Mouse (Mus musculus): Measurements from ENCODE around the gene Vezf1. TPM values are rescaled to one million over a fixed set of nuclear protein-coding genes. Genes with fewer than 3 reads are reported as not detected.
A peak's percentile ranks its signal among the peaks of the same experiment; 100 is the strongest.

The Vezf1 gene
- total and polyA plus RNA-seq, 3 experiments: 8.0 to 20.8 TPM; not detected in 1

- Histone ChIP-seq H3K27ac (ENCODE audit: control insufficient read depth, low read depth, low read length) (no peak overlapping the region), H3K9ac (ENCODE audit: control insufficient read depth, low read depth, low read length, poor library complexity, severe bottlenecking) (peak overlapping the region; percentile 38), H3K36me3 (ENCODE audit: control insufficient read depth in 1 of 2, insufficient read depth in 2 of 2, low read length in 2 of 2) (peaks cover 0 to 15% of the 10 kb centered on the region in 2 experiments; a peak in 2 of 4 replicates), H3K4me1 (ENCODE audit: control insufficient read depth in 1 of 2, insufficient read depth in 2 of 2, low read length in 2 of 2) (peaks cover 7 to 25% of the 10 kb centered on the region in 2 experiments), H3K27me3 (ENCODE audit: control insufficient read depth in 1 of 2, insufficient read depth in 2 of 2, low read length in 2 of 2) (peaks cover 20 to 22% of the 10 kb centered on the region in 2 experiments), H3K79me2 (ENCODE audit: control insufficient read depth, insufficient read depth, low read length, poor library complexity) (no peaks in the 10 kb centered on the region), H3K4me3 (ENCODE audit: control insufficient read depth in 1 of 2, insufficient read depth in 1 of 2, low read depth in 2 of 2, low read length in 2 of 2) (peak overlapping the region; percentile 44 to 45; a peak in 3 of 4 replicates), H3K9me3 (replicated peaks; ENCODE audit: insufficient read depth, low read length) (no peaks in the 10 kb centered on the region)
- peak; percentile 63 for DNase-seq (ENCODE audit: low read depth, low spot score)
- peak; percentile 89; the same call in 1 of the 2 replicates for TF ChIP-seq UBTF (IDR thresholded peaks at IDR 0.05; ENCODE audit: borderline replicate concordance, insufficient read depth, low read depth, low read length)
- TF ChIP-seq MEF2A (IDR thresholded peaks at IDR 0.05; ENCODE audit: extremely low read depth, insufficient replicate concordance, low read depth, low read length, poor library complexity, severe bottlenecking): no peak
- TF ChIP-seq CTCF (IDR thresholded peaks at IDR 0.05 in 2 of 3, conservative IDR thresholded peaks at IDR 0.05 in 1 of 3; ENCODE audit: control insufficient read depth in 1 of 3, insufficient read depth in 1 of 3, low read depth in 2 of 3, low read length in 3 of 3, poor library complexity in 1 of 3, severe bottlenecking in 1 of 3): peak in 1 of 3 experiments; percentile 27; a peak in 2 of 6 replicates
- 0 out of 2 replicates have a peak, but pooled peaks have one; percentile 13 for TF ChIP-seq TCF12 (IDR thresholded peaks at IDR 0.05; ENCODE audit: low read depth, low read length)
- no peak for TF ChIP-seq E2F4 (IDR thresholded peaks at IDR 0.05; ENCODE audit: borderline replicate concordance, low read depth, low read length)
- TF ChIP-seq POLR2AphosphoS5 (IDR thresholded peaks at IDR 0.05; ENCODE audit: borderline replicate concordance, low read depth, low read length): no peak
These were observed 30.9 kb downstream of the Vezf1 start for GRCm38 (mm10) chr11:88098787-88099598.

GRCm38 (mm10) chr11:88099599-88100023 is 31.5 kb downstream of the Vezf1 start:
- Histone ChIP-seq H3K36me3 (ENCODE audit: control insufficient read depth in 1 of 2, insufficient read depth in 2 of 2, low read length in 2 of 2) (peaks cover 0 to 15% of the 10 kb centered on the region in 2 experiments; a peak in 2 of 4 replicates), H3K4me1 (ENCODE audit: control insufficient read depth in 1 of 2, insufficient read depth in 2 of 2, low read length in 2 of 2) (peaks cover 7 to 29% of the 10 kb centered on the region in 2 experiments), H3K27me3 (ENCODE audit: control insufficient read depth in 1 of 2, insufficient read depth in 2 of 2, low read length in 2 of 2) (peaks cover 20 to 22% of the 10 kb centered on the region in 2 experiments), H3K9ac (ENCODE audit: control insufficient read depth, low read depth, low read length, poor library complexity, severe bottlenecking) (peak overlapping the region; percentile 38), H3K27ac (ENCODE audit: control insufficient read depth, low read depth, low read length) (no peak overlapping the region), H3K9me3 (replicated peaks; ENCODE audit: insufficient read depth, low read length) (no peaks in the 10 kb centered on the region), H3K4me3 (ENCODE audit: control insufficient read depth in 1 of 2, insufficient read depth in 1 of 2, low read depth in 2 of 2, low read length in 2 of 2) (peak overlapping the region; percentile 40 to 45; a peak in 3 of 4 replicates), H3K79me2 (ENCODE audit: control insufficient read depth, insufficient read depth, low read length, poor library complexity) (no peaks in the 10 kb centered on the region)
- TF ChIP-seq MAFK (IDR thresholded peaks at IDR 0.05; ENCODE audit: borderline replicate concordance, low read depth, low read length): no peak
- no peak for TF ChIP-seq ELF1 (IDR thresholded peaks at IDR 0.05; ENCODE audit: low read depth, low read length)
- TF ChIP-seq TCF12 (IDR thresholded peaks at IDR 0.05; ENCODE audit: low read depth, low read length): no peak
- no peak for TF ChIP-seq POLR2A (IDR thresholded peaks at IDR 0.05; ENCODE audit: control insufficient read depth in 1 of 2, insufficient read depth in 1 of 2, low read depth in 1 of 2, low read length in 2 of 2, poor library complexity in 1 of 2)
- TF ChIP-seq TBP (IDR thresholded peaks at IDR 0.05; ENCODE audit: low read depth, low read length): no peak
- TF ChIP-seq MYC (IDR thresholded peaks at IDR 0.05; ENCODE audit: low read depth, low read length): no peak
- no peak for TF ChIP-seq POLR2AphosphoS2 (IDR thresholded peaks at IDR 0.05; ENCODE audit: low read length)
- TF ChIP-seq CTCF (IDR thresholded peaks at IDR 0.05 in 2 of 3, conservative IDR thresholded peaks at IDR 0.05 in 1 of 3; ENCODE audit: control insufficient read depth in 1 of 3, insufficient read depth in 1 of 3, low read depth in 2 of 3, low read length in 3 of 3, poor library complexity in 1 of 3, severe bottlenecking in 1 of 3): no peak
- no peak for TF ChIP-seq ZNF384 (IDR thresholded peaks at IDR 0.05; ENCODE audit: low read depth, low read length)
- no peak for DNase-seq (ENCODE audit: low read depth, low spot score)
